Mouse (Mus musculus) thymus, adult 2 months (tissue): ENCODE results near the gene Msi2. TPM values are rescaled to one million over a fixed set of nuclear protein-coding genes. Genes with fewer than 3 reads are reported as not detected.

Source experiments
- DNase-seq: peaks from one replicate; pipeline ENCODE4 v3.0.0; 2021
- H3K27ac ChIP-seq: fragments of 200-500 bp; 2 replicates; pipeline ENCODE4 v1.5.1; 2012; ENCODE audit warnings: low read length, control low read depth; ENCODE audit not compliant: control insufficient read depth, insufficient read depth
- H3K27me3 ChIP-seq: fragments of 200-500 bp; 2 replicates; pipeline ENCODE4 v1.6.1; 2012; ENCODE audit warnings: mild to moderate bottlenecking, low read length, moderate library complexity, mixed read lengths; ENCODE audit not compliant: control insufficient read depth, insufficient read depth
- H3K36me3 ChIP-seq: fragments of 200-500 bp; 2 replicates; pipeline ENCODE4 v1.6.1; 2012; ENCODE audit warnings: mild to moderate bottlenecking, low read length, moderate library complexity; ENCODE audit not compliant: control insufficient read depth, insufficient read depth
- H3K4me1 ChIP-seq: fragments of 200-500 bp; replicated peaks from 2 replicates; pipeline ENCODE4 v1.6.1; 2012; ENCODE audit warnings: low read length; ENCODE audit not compliant: control insufficient read depth, insufficient read depth
- H3K4me3 ChIP-seq: fragments of 200-500 bp; 2 replicates; pipeline ENCODE4 v1.5.1; 2012; ENCODE audit warnings: mild to moderate bottlenecking, low read length, control low read depth, moderate library complexity; ENCODE audit not compliant: control insufficient read depth, insufficient read depth
- CTCF ChIP-seq: fragments of 200-500 bp; IDR thresholded peaks from 2 replicates; pipeline ENCODE4 v1.5.1; 2012; ENCODE audit warnings: mild to moderate bottlenecking, control low read depth, low read length, moderate library complexity, borderline replicate concordance; ENCODE audit not compliant: control insufficient read depth, poor library complexity, insufficient read depth; ENCODE audit errors: extremely low read depth
- POLR2A ChIP-seq: fragments of 200-500 bp; IDR thresholded peaks from 2 replicates; pipeline ENCODE4 v1.6.1; 2012; ENCODE audit warnings: mild to moderate bottlenecking, low read length, control low read depth, moderate library complexity; ENCODE audit not compliant: control insufficient read depth, poor library complexity, insufficient read depth; ENCODE audit errors: extremely low read depth
- WGBS: fragments of 180-500 bp; shearing (Covaris S2); methylation state at CpG from one replicate; pipeline ENCODE4 v1.1.7; 2018; 5-methylcytosine and 5-hydroxymethylcytosine counted together
- polyA plus RNA-seq: library from polyadenylated mRNA; depleted of rRNA; stranded (reverse); fragments of >200 nt; gene quantifications from 2 replicates; pipeline ENCODE4 v1.2.3, GENCODE M21; 2012

Msi2 gene
- polyA plus RNA-seq, 1 experiment = 51.3 TPM

DNA sequence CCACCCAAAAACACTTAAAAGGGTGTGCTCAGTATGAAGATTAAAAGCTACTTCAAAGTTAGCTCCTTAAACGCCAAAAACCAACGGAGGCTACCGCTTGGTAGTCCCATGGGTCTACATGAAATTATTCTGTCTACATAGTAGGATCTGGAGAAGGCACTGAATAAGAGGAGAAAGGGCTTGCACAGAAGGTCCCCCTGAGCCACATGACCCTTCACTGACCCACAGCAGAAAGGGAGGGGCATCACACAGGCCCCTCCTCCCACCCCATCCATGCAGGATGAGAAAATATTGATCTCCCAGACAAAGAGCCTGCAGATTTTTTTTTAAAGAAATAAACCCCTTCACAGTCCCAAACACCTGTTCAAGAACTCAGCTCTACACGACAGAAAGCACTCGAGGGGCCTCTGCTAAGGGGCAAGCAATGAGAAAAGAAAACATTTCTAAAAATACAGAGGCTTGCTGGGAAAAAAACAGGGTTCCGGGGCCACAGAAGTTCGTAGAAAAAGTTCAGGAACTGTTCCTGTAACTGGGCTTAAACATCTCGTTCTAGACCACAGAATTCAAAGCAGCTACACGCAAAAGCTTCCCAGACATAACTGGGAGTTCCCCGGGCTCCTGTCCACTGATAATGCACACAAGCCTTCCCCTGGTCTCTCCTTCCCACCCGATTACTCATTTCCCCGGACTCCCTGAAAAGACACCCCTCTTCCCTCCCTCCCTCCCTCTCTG lies 27.6 kb downstream of the Msi2 start:
- WGBS = 55% methylated on average over 12 of the region's 12 CpGs
- no peak overlapping the region for H3K4me3 ChIP-seq
- H3K4me1 ChIP-seq = peaks cover 15% of the 10 kb centered on the region
- peaks cover 11% of the 10 kb centered on the region; the same call in 1 of the 2 replicates for H3K36me3 ChIP-seq
- TF ChIP-seq CTCF (no peak), POLR2A (no peak)
- H3K27me3 ChIP-seq = no peaks in the 10 kb centered on the region
- no peak for DNase-seq
- H3K27ac ChIP-seq = no peak overlapping the region

DNA sequence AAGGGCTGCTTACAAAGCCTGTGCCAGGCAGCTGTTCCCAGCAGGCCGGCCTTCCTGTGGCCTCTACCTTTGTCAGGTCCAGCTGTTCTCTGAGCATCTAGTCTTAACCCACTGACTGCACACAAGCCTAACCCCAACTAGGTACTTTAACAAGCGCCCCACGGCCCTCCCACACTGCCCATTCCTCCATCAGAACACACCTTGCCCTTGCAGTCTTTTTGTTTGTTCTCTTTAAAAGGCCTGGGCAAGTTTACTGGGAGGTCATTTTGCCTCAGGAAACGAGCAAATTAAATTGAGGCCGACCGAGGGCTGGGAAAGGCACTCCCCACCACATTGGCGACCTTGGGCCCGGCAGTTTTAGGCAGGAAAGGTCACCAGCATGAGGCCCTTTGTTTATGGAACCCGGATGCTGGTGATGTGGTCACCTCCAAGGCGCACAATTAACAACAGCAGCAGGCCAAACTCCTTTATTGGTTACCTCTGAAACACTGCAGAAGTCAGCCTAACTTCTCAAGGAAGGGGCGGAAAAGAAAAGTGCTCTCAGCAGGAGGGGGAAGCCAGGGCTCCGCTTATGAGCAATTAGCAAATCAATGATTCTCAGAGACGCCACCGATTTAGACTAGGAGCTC lies 28.4 kb downstream of the Msi2 start:
- H3K4me1 ChIP-seq = peaks cover 15% of the 10 kb centered on the region
- no peak for TF ChIP-seq POLR2A
- TF ChIP-seq CTCF = no peak
- DNase-seq = no peak
- no peak overlapping the region for H3K4me3 ChIP-seq
- peaks cover 11% of the 10 kb centered on the region; the same call in 1 of the 2 replicates for H3K36me3 ChIP-seq
- no peaks in the 10 kb centered on the region for H3K27me3 ChIP-seq
- no peak overlapping the region for H3K27ac ChIP-seq
- 91% methylated on average over 14 of the region's 14 CpGs for WGBS

DNA sequence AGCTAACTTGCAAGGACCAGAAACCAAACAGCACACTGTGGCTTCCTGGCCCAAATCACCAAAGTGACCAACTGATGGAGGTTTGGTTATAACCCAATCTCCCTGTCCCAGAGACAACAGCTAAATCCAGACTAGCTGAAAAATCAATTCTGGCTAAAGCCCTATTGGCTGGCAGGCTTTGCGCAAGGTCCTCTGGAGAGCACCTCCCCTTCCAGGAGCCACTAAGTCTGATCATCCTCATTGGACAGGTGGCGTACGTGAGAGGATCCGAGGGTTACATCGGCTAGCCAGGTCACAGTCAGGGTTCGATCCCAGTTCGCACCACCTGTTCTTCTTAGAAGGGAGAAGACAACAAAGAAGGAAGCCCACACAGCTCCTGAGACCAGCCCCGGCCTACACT lies 29.7 kb downstream of the Msi2 start:
- Histone ChIP-seq H3K27ac (no peak overlapping the region), H3K4me1 (peaks cover 15% of the 10 kb centered on the region), H3K27me3 (no peaks in the 10 kb centered on the region), H3K4me3 (no peak overlapping the region), H3K36me3 (peaks cover 11% of the 10 kb centered on the region; the same call in 1 of the 2 replicates)
- TF ChIP-seq CTCF (no peak), POLR2A (no peak)
- DNase-seq = no peak
- 98% methylated on average over 8 of the region's 8 CpGs for WGBS

- H3K4me1 ChIP-seq = peaks cover 15% of the 10 kb centered on the region
- H3K36me3 ChIP-seq = peaks cover 11% of the 10 kb centered on the region; the same call in 1 of the 2 replicates
- H3K27me3 ChIP-seq = no peaks in the 10 kb centered on the region
- TF ChIP-seq POLR2A (no peak), CTCF (no peak)
- H3K27ac ChIP-seq = no peak overlapping the region
- WGBS = 97% methylated on average over 12 of the region's 12 CpGs
- H3K4me3 ChIP-seq = no peak overlapping the region
- DNase-seq = no peak
These were observed 30.6 kb downstream of the Msi2 start for GRCm38 (mm10) chr11:88687711-88688110.

- WGBS = 30% methylated on average over 5 of the region's 5 CpGs
- H3K27ac ChIP-seq = no peak overlapping the region
- peaks cover 11% of the 10 kb centered on the region; the same call in 1 of the 2 replicates for H3K36me3 ChIP-seq
- H3K27me3 ChIP-seq = no peaks in the 10 kb centered on the region
- TF ChIP-seq CTCF (no peak), POLR2A (no peak)
- H3K4me1 ChIP-seq = peaks cover 10% of the 10 kb centered on the region; the same call in 1 of the 2 replicates
- DNase-seq = no peak
- H3K4me3 ChIP-seq = no peak overlapping the region
These were observed 31.3 kb downstream of the Msi2 start for GRCm38 (mm10) chr11:88687010-88687409.

GRCm38 (mm10) chr11:88686061-88686460 lies 32.3 kb downstream of the Msi2 start:
- TF ChIP-seq POLR2A = no peak
- no peak for TF ChIP-seq CTCF
- 95% methylated on average over 7 of the region's 7 CpGs for WGBS
- Histone ChIP-seq H3K4me3 (no peak overlapping the region), H3K27ac (no peak overlapping the region), H3K4me1 (peaks cover 6% of the 10 kb centered on the region; the same call in 1 of the 2 replicates), H3K27me3 (no peaks in the 10 kb centered on the region), H3K36me3 (peaks cover 11% of the 10 kb centered on the region; the same call in 1 of the 2 replicates)
- DNase-seq = no peak

DNA sequence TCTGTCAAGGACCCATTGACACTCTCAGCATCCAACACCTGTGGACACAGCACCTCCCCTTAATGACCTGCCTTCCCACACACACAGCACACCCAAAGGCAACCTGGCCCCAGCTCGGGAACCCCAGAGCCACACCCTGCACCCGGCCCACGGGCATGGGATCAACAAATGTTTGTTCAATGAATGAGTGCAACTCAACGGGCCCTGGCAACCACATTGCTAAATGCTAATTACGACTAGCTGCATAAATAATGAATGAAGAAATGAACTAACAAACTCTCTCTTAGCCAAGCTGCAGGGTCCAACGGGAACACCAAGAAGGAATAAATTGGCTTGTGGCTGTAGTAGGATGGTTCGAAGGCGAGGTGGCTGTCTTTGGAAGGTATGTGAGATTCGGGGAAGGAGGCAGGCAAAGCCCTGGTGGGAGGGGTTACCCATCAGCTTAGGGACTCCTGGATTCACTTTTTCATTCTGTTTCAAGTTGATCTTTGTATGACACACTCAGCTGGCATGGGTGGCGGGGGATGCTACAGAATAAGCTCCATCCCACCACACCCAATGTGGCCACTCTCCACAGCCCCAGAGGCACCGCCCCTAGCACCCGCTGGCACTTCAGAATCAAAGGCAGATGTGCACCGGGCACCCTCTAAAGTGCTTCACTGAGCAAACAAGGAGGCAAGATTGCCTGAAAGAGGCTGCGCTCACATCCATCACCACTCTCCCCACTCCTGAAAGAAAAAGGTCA lies 35.1 kb downstream of the Msi2 start:
- H3K36me3 ChIP-seq = peaks cover 11% of the 10 kb centered on the region; the same call in 1 of the 2 replicates
- no peak for DNase-seq
- H3K27me3 ChIP-seq = no peaks in the 10 kb centered on the region
- peaks cover 2% of the 10 kb centered on the region; the same call in 1 of the 2 replicates for H3K4me1 ChIP-seq
- no peak overlapping the region for H3K4me3 ChIP-seq
- 85% methylated on average over 14 of the region's 14 CpGs for WGBS
- no peak for TF ChIP-seq POLR2A
- TF ChIP-seq CTCF = no peak
- no peak overlapping the region for H3K27ac ChIP-seq
